Mouse (Mus musculus): ENCODE results near the gene Zfp750. TPM values are rescaled to one million over a fixed set of nuclear protein-coding genes. Genes with fewer than 3 reads are reported as not detected.

Gene Zfp750
- polyA plus RNA-seq, 1 experiment from 2014 or later, result 1.1 TPM

DNA sequence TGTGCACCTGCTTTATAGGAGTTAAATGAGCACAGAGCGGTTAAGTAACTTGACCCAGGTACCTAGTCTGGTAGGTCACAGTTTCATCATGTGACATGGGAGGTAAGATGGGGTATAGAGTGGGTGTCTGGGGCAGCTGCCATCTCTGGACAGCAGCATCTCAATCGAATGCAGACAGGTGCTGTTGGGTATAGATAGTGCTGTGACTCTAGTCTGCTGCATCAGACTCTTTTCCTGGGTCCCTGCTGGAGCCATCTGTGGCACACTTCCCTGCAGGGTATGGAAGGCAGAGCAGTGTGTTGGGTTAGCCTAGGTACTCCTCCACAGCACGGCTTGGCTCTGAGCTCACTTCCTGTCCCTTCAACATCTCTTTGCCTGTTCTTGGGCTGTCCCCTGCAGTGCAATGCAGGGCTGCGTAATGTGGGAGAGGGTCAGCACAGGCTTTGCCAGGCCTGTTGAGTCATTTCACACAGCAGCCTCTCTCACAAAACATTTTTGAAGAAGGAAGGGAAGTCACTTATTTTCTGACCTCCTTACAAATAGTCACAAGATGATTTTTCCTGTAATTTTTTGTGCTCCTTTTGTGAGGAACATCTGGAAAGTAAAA is 3.1 kb upstream of the Zfp750 start:
- DNase-seq (ENCODE audit: low spot score), result no peak

DNA sequence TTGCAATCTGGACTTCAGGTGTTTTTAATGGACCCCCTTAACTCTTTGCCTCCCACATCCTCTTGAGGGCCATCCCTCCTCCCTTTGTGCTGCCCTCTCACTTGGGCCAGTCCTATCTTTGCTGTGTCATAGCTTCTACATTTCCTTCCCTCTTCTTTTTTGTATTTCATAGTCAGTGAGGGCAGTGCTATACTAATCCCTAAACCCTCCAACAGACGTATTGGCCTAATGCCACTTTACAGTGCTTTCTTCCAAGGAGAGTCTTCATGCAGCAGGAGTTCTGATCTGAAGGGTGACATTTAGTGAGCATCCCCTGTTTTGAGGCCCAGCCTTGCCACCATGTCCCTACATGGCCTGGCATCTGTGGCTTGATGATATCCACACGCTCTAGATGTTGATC is 1.6 kb upstream of the Zfp750 start:
- H3K4me3 ChIP-seq, result no peak overlapping the region
- WGBS, result 95% methylated on average over 2 of the region's 2 CpGs
- DNase-seq (ENCODE audit: low spot score), result no peak
- H3K9me3 ChIP-seq, result no peaks in the 10 kb centered on the region
- peaks cover 3% of the 10 kb centered on the region; the same call in 1 of the 2 replicates for H3K4me1 ChIP-seq (replicated peaks)
- H3K36me3 ChIP-seq, result no peaks in the 10 kb centered on the region
- no peak overlapping the region for H3K27ac ChIP-seq
- H3K27me3 ChIP-seq (ENCODE audit: insufficient read depth, poor library complexity, severe bottlenecking), result no peaks in the 10 kb centered on the region

More for the DNA sequence above, 3.1 kb upstream of the Zfp750 start:
- H3K4me3 ChIP-seq, result no peak overlapping the region
- 87% methylated on average over 4 of the region's 4 CpGs for WGBS
- no peaks in the 10 kb centered on the region for H3K9me3 ChIP-seq
- peaks cover 3% of the 10 kb centered on the region; the same call in 1 of the 2 replicates for H3K4me1 ChIP-seq (replicated peaks)
- H3K27me3 ChIP-seq (ENCODE audit: insufficient read depth, poor library complexity, severe bottlenecking), result no peaks in the 10 kb centered on the region
- H3K36me3 ChIP-seq, result no peaks in the 10 kb centered on the region
- H3K27ac ChIP-seq, result no peak overlapping the region

DNA sequence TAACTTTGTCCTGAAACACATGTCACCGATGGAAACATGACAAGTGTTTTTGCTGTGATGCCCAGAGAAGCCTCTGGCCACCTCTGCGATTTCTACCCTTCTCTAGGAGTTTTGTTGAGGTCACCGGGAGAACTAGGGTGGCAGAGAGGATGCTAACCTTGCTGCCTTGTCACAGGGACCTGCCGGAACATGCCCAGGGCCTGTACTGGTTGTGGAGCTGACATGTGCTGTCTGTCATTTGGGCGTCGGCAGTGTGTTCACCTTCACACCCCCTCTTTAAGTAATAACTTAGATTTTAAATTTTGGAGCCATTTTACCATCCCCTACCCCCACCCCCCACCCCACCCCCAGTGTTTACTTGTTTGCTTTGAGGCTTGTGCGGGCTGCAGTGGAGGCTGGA is 570 bp upstream of the Zfp750 start:
- H3K9me3 ChIP-seq, result no peaks in the 10 kb centered on the region
- no peaks in the 10 kb centered on the region for H3K36me3 ChIP-seq
- no peak overlapping the region for H3K4me3 ChIP-seq
- H3K27ac ChIP-seq, result no peak overlapping the region
- no peaks in the 10 kb centered on the region for H3K27me3 ChIP-seq (ENCODE audit: insufficient read depth, poor library complexity, severe bottlenecking)
- H3K4me1 ChIP-seq (replicated peaks), result peaks cover 3% of the 10 kb centered on the region; the same call in 1 of the 2 replicates
- no peak for DNase-seq (ENCODE audit: low spot score)
- WGBS, result 86% methylated on average over 7 of the region's 7 CpGs

- WGBS, result 88% methylated on average over 17 of the region's 17 CpGs
- Histone ChIP-seq H3K27me3 (ENCODE audit: insufficient read depth, poor library complexity, severe bottlenecking) (no peaks in the 10 kb centered on the region), H3K4me3 (no peak overlapping the region), H3K4me1 (replicated peaks) (peaks cover 3% of the 10 kb centered on the region; the same call in 1 of the 2 replicates), H3K27ac (no peak overlapping the region), H3K36me3 (no peaks in the 10 kb centered on the region), H3K9me3 (no peaks in the 10 kb centered on the region)
- DNase-seq (ENCODE audit: low spot score), result no peak
These were observed 1.3 kb downstream of the Zfp750 start for GRCm38 (mm10) chr11:121517687-121518465.

DNA sequence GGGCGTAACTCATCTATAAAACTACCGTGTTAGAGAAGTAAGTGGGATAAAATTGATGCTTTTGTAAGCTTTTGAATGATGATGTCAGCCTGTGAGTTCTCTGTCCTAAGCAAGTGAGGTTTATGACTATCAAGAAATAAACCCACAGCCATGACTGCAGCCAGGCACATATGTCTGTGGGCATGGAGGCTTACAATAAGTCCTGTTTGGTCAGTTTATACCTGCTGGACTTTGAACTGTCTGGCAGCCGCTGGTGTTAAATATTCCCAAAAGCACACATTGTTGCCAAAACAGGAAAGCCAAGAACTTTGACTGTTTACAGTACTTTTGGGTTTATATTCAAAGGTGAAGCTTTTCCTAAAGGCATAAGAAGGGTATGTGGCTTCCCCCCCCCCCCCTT is 2.2 kb downstream of the Zfp750 start:
- H3K9me3 ChIP-seq, result no peaks in the 10 kb centered on the region
- H3K4me1 ChIP-seq (replicated peaks), result peaks cover 9% of the 10 kb centered on the region; the same call in 1 of the 2 replicates
- H3K27ac ChIP-seq, result no peak overlapping the region
- no peak for DNase-seq (ENCODE audit: low spot score)
- H3K36me3 ChIP-seq, result peaks cover 3% of the 10 kb centered on the region; the same call in 1 of the 2 replicates
- 89% methylated on average over 3 of the region's 3 CpGs for WGBS
- no peak overlapping the region for H3K4me3 ChIP-seq
- H3K27me3 ChIP-seq (ENCODE audit: insufficient read depth, poor library complexity, severe bottlenecking), result no peaks in the 10 kb centered on the region

- Histone ChIP-seq H3K27ac (no peak overlapping the region), H3K4me1 (replicated peaks) (peaks cover 11% of the 10 kb centered on the region; the same call in 1 of the 2 replicates), H3K27me3 (ENCODE audit: insufficient read depth, poor library complexity, severe bottlenecking) (no peaks in the 10 kb centered on the region), H3K9me3 (no peaks in the 10 kb centered on the region), H3K36me3 (peaks cover 7% of the 10 kb centered on the region; the same call in 1 of the 2 replicates), H3K4me3 (no peak overlapping the region)
- no peak for DNase-seq (ENCODE audit: low spot score)
- 89% methylated on average over 9 of the region's 9 CpGs for WGBS
These were observed 3.1 kb downstream of the Zfp750 start for GRCm38 (mm10) chr11:121515996-121516395.

DNA sequence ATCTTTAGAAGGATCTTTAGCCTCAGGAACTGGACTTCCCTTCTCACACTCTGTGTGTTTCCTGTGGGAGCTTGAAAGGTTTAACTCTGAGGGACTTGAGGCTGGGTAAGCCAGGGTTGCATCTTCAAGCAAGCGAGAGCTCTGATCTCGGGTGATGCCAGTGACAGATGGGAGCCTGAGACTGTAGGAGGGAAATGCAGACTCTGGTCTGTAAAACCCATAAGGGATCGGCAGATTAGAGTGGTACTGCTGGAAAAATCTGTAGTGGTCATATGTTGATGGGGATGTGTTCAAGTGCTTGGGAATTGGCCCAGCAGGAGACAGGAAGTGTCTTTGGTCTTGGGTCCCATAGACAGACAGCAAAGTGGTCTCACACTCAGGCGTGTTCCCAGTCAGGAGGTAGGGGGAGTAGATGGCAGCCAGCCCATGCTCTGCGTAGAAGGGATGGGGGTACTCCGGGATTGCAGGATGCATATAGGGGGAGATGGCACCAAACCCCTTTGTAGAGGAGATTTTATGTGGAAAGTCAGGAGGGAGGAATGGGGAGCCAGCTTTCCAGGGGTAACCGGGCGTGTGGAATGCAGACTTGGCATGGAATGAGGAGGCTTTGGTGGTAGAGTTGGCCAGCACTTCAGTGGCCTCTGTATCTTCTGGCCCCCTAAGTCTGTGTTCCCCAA is 6.1 kb downstream of the Zfp750 start:
- DNase-seq (ENCODE audit: low spot score), result no peak

DNA sequence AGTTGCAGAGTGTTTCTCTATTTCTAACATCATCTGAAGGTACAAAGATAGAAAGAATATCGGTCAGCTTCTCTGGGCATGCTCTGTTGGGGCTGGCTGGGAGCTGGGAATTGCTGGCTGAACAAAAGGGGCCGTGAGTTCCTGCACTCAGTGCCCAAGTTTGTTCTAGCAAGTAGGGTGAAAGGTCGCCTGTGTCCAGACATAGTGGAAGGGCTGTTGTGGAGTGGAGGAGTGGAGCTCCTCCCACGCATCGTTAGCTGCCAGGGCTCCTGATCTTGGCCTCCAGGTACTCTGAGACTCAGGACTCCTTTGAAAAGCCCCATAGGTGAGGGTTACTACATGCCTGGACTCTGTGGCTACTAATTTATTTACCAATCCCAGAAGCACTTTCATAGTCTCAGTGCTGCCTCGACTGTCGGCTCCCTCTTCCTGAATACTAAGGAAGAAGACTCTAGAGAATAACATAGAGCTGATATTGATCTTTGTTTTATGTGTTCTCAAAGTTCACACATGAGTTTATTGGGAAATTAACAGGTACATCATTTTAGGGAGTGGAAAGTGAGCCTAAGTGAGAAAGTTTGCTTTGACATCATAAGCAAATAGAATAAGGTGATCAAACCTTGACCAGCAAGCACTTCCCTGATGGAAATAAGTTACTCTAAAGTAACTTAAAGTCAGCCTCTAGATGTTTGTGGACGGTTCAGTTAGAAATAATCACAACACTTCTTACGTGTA is 8.5 kb downstream of the Zfp750 start:
- 76% methylated on average over 9 of the region's 9 CpGs for WGBS
- Histone ChIP-seq H3K27ac (no peak overlapping the region), H3K9me3 (no peaks in the 10 kb centered on the region), H3K36me3 (peaks cover 22% of the 10 kb centered on the region), H3K4me3 (no peak overlapping the region), H3K27me3 (ENCODE audit: insufficient read depth, poor library complexity, severe bottlenecking) (no peaks in the 10 kb centered on the region), H3K4me1 (replicated peaks) (peaks cover 11% of the 10 kb centered on the region; the same call in 1 of the 2 replicates)
- DNase-seq (ENCODE audit: low spot score), result no peak

More for the DNA sequence above, 6.1 kb downstream of the Zfp750 start:
- Histone ChIP-seq H3K36me3 (peaks cover 12% of the 10 kb centered on the region; the same call in 1 of the 2 replicates), H3K4me1 (replicated peaks) (peaks cover 11% of the 10 kb centered on the region; the same call in 1 of the 2 replicates), H3K9me3 (no peaks in the 10 kb centered on the region), H3K27me3 (ENCODE audit: insufficient read depth, poor library complexity, severe bottlenecking) (no peaks in the 10 kb centered on the region), H3K4me3 (no peak overlapping the region), H3K27ac (no peak overlapping the region)
- 92% methylated on average over 8 of the region's 8 CpGs for WGBS

GRCm38 (mm10) chr11:121508478-121508877 is 10.7 kb downstream of the Zfp750 start:
- no peak overlapping the region for H3K27ac ChIP-seq
- no peak for DNase-seq (ENCODE audit: low spot score)
- 86% methylated on average over 4 of the region's 4 CpGs for WGBS

DNA sequence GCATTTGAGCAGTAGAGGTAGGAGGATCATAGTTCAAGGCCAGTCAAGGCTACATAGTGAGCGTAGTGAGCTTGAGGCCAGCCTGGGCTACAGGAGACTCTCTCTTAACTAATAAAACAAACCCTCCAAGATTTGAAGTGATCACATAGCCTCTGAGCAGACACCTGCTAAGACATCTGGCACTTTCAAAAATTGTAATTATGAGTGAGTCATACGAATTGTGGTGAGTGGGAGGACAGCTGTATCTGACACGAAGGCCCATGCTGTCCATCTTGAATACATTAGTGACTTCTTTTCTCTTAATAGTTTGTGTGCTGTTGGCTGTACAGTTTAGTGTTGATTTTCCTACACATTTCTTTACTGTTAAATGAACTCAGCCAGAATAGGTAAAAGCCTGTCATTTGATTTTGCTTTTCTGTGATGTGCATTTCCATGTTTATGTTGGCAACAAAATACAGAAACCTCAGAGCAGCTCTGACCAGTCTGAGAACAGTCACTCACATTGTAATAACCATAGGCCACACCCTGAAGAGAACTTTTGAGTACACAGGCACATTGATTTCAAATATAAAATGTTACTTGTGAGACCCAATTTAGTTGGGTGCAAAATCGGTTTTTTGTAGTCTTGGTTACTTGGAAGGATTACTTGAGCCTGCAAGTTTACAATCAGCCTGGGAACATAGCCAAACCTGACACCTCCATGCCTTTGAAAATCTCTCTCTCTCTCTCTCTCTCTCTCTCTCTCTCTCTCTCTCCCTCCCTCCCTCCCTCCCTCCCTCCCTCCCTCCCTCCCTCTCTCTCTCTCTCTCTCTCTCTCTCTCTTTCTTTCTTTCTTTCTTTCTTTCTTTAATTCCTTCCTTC is 16.9 kb downstream of the Zfp750 start:
- WGBS, result 85% methylated on average over 4 of the region's 4 CpGs
- Histone ChIP-seq H3K4me1 (replicated peaks) (no peaks in the 10 kb centered on the region), H3K9me3 (no peaks in the 10 kb centered on the region), H3K27ac (no peak overlapping the region), H3K27me3 (ENCODE audit: insufficient read depth, poor library complexity, severe bottlenecking) (no peaks in the 10 kb centered on the region), H3K4me3 (no peak overlapping the region), H3K36me3 (peaks cover 89% of the 10 kb centered on the region)
- DNase-seq (ENCODE audit: low spot score), result no peak

More at GRCm38 (mm10) chr11:121508478-121508877, 10.7 kb downstream of the Zfp750 start:
- Histone ChIP-seq H3K9me3 (no peaks in the 10 kb centered on the region), H3K27me3 (ENCODE audit: insufficient read depth, poor library complexity, severe bottlenecking) (no peaks in the 10 kb centered on the region), H3K4me3 (no peak overlapping the region), H3K4me1 (replicated peaks) (peaks cover 11% of the 10 kb centered on the region; the same call in 1 of the 2 replicates), H3K36me3 (peaks cover 44% of the 10 kb centered on the region)

DNA sequence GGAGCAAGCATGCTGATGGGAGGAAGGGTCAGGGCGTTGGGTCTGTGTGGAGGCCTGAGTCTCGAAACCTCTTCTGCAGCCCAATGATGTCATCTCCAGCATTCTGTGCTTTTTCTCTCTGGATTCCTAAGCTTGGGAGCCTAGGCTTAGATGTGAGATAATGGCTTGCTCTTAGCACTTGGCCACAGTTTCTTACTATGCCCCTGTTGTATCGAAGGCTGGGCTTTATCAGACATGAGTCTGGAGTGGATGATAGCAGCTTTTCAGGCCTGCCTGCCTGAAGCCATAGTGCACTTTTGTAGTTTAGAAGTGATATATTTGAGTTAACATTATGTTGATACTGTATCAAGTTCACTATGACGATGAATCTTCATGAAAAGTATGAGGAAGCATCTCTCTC is 17.6 kb downstream of the Zfp750 start:
- no peak overlapping the region for H3K27ac ChIP-seq
- H3K27me3 ChIP-seq (ENCODE audit: insufficient read depth, poor library complexity, severe bottlenecking), result no peaks in the 10 kb centered on the region
- no peak overlapping the region for H3K4me3 ChIP-seq
- no peaks in the 10 kb centered on the region for H3K9me3 ChIP-seq
- DNase-seq (ENCODE audit: low spot score), result no peak
- H3K4me1 ChIP-seq (replicated peaks), result no peaks in the 10 kb centered on the region
- WGBS, result 92% methylated on average over 4 of the region's 4 CpGs
- peaks cover 95% of the 10 kb centered on the region for H3K36me3 ChIP-seq

- no peak for DNase-seq (ENCODE audit: low spot score)
- no peak overlapping the region for H3K4me3 ChIP-seq
- no peaks in the 10 kb centered on the region for H3K4me1 ChIP-seq (replicated peaks)
- no peaks in the 10 kb centered on the region for H3K9me3 ChIP-seq
- H3K27me3 ChIP-seq (ENCODE audit: insufficient read depth, poor library complexity, severe bottlenecking), result no peaks in the 10 kb centered on the region
- no peak overlapping the region for H3K27ac ChIP-seq
- H3K36me3 ChIP-seq, result peaks cover 94% of the 10 kb centered on the region
These were observed 18.5 kb downstream of the Zfp750 start for GRCm38 (mm10) chr11:121500595-121500994.

Measured in hindbrain, embryonic 10.5 days (tissue).